Mouse (Mus musculus) granulocyte monocyte progenitor cell, adult 5-6 weeks (primary cell): ENCODE data around the gene Gm10961. TPM values are rescaled to one million over a fixed set of nuclear protein-coding genes. Genes with fewer than 3 reads are reported as not detected.

Source experiments
- ATAC-seq: replicated peaks from 2 replicates; pipeline ENCODE4 v1.8.0; 2016; ENCODE audit warnings: mild to moderate bottlenecking, moderate TSS enrichment, inconsistent platforms; ENCODE audit not compliant: poor library complexity, severe bottlenecking
- total RNA-seq, 2 experiments: library from RNA; stranded (forward) in 1 of 2; stranded (reverse) in 1 of 2; fragments of 200-712, 200-1000 nt in 1 of 2; fragments of >200 nt in 1 of 2; fragmentation: Nextera tagmentation in 1 of 2; gene quantifications; 2 replicates each; pipeline ENCODE4 v1.2.3; 2014 to 2017

The Gm10961 gene
- total RNA-seq, 2 experiments from 2014 or later, result not detected

GRCm38 (mm10) chr3:107655491-107655890 is 24.4 kb downstream of the Gm10961 start:
- ATAC-seq, result no peak

GRCm38 (mm10) chr3:107656151-107656550 is 25.0 kb downstream of the Gm10961 start:
- no peak for ATAC-seq

GRCm38 (mm10) chr3:107656888-107657287 is 25.8 kb downstream of the Gm10961 start:
- ATAC-seq, result no peak

GRCm38 (mm10) chr3:107659000-107659399 is 27.9 kb downstream of the Gm10961 start:
- no peak for ATAC-seq

GRCm38 (mm10) chr3:107664641-107665040 is 33.5 kb downstream of the Gm10961 start:
- no peak for ATAC-seq

GRCm38 (mm10) chr3:107667426-107667825 is 36.3 kb downstream of the Gm10961 start:
- no peak for ATAC-seq

GRCm38 (mm10) chr3:107668786-107669185 is 37.7 kb downstream of the Gm10961 start:
- ATAC-seq, result no peak

GRCm38 (mm10) chr3:107670500-107670899 is 39.4 kb downstream of the Gm10961 start:
- peak; percentile 42; the same call in 1 of the 2 replicates for ATAC-seq

GRCm38 (mm10) chr3:107671509-107671908 is 40.4 kb downstream of the Gm10961 start:
- ATAC-seq, result peak; percentile 60; the same call in 1 of the 2 replicates

- ATAC-seq, result peak; percentile 73
Observed at GRCm38 (mm10) chr3:107680790-107681576, 49.9 kb downstream of the Gm10961 start.

Other genes with a start within 250 kb of the Gm10961 start
- gene Kcnc4, start 171.8 kb upstream of the Gm10961 start, total RNA-seq (2014; fragmentation: Nextera tagmentation), result not detected in 2 replicates
- gene Kcnc4, start 171.8 kb upstream of the Gm10961 start, total RNA-seq (2017), result not detected in 2 replicates
- gene Slc6a17, start 113.3 kb upstream of the Gm10961 start, total RNA-seq (2014; fragmentation: Nextera tagmentation), result not detected in 2 replicates
- not detected in 2 replicates for gene Slc6a17, start 113.3 kb upstream of the Gm10961 start, total RNA-seq (2017)
- not detected in 2 replicates for gene Ubl4b, start 76.2 kb upstream of the Gm10961 start, total RNA-seq (2014; fragmentation: Nextera tagmentation)
- not detected in 2 replicates for gene Ubl4b, start 76.2 kb upstream of the Gm10961 start, total RNA-seq (2017)
- gene Alx3, start 36.3 kb upstream of the Gm10961 start, total RNA-seq (2014; fragmentation: Nextera tagmentation), result not detected in 2 replicates
- gene Alx3, start 36.3 kb upstream of the Gm10961 start, total RNA-seq (2017), result not detected in 2 replicates
- 18.6 and 20.1 TPM in 2 replicates for gene Strip1, start 372 bp downstream of the Gm10961 start, total RNA-seq (2014; fragmentation: Nextera tagmentation)
- 19.5 and 21.9 TPM in 2 replicates for gene Strip1, start 372 bp downstream of the Gm10961 start, total RNA-seq (2017)
- gene Ahcyl1, start 65.2 kb downstream of the Gm10961 start, total RNA-seq (2014; fragmentation: Nextera tagmentation), result 81.6 and 100 TPM in 2 replicates
- 67.8 and 68.2 TPM in 2 replicates for gene Ahcyl1, start 65.2 kb downstream of the Gm10961 start, total RNA-seq (2017)
- gene Csf1, start 129.1 kb downstream of the Gm10961 start, total RNA-seq (2014; fragmentation: Nextera tagmentation), result 6.4 and 7.2 TPM in 2 replicates
- 2.1 and 2.9 TPM in 2 replicates for gene Csf1, start 129.1 kb downstream of the Gm10961 start, total RNA-seq (2017)
- not detected in 2 replicates for gene Eps8l3, start 245.9 kb downstream of the Gm10961 start, total RNA-seq (2014; fragmentation: Nextera tagmentation)
- gene Eps8l3, start 245.9 kb downstream of the Gm10961 start, total RNA-seq (2017), result not detected in 2 replicates